Mouse (Mus musculus): Measurements from ENCODE around the gene Hs3st3b1. TPM values are rescaled to one million over a fixed set of nuclear protein-coding genes. Genes with fewer than 3 reads are reported as not detected.

Gene Hs3st3b1
- polyA plus RNA-seq, 1 experiment, result 0.84 TPM

GRCm38 (mm10) chr11:63947024-63947423, 24.9 kb upstream of the Hs3st3b1 start:
- no peak for TF ChIP-seq TCF3 (IDR thresholded peaks at IDR 0.05; ENCODE audit: insufficient read length, low read depth)
- no peak for TF ChIP-seq POLR2AphosphoS2 (IDR thresholded peaks at IDR 0.05; ENCODE audit: insufficient read length, low read depth)
- TF ChIP-seq MAX (IDR thresholded peaks at IDR 0.05; ENCODE audit: low read depth), result no peak
- TF ChIP-seq MYOD1 (IDR thresholded peaks at IDR 0.05; ENCODE audit: control insufficient read depth in 1 of 3, insufficient read length in 2 of 3, low read depth in 2 of 3), result no peak
- TF ChIP-seq TCF12 (IDR thresholded peaks at IDR 0.05; ENCODE audit: insufficient read depth, poor library complexity, severe bottlenecking), result no peak
- no peak for TF ChIP-seq E2F4 (IDR thresholded peaks at IDR 0.05; ENCODE audit: insufficient read depth)
- TF ChIP-seq REST (IDR thresholded peaks at IDR 0.05; ENCODE audit: insufficient read depth, insufficient read length), result no peak
- no peak for TF ChIP-seq SRF (IDR thresholded peaks at IDR 0.05; ENCODE audit: control insufficient read depth, insufficient read length, low read depth)
- TF ChIP-seq MYOG (IDR thresholded peaks at IDR 0.05; ENCODE audit: control insufficient read depth in 1 of 3, insufficient read depth in 1 of 3, insufficient read length in 2 of 3, low read depth in 2 of 3), result no peak
- TF ChIP-seq CEBPB (IDR thresholded peaks at IDR 0.05; ENCODE audit: insufficient read depth, poor library complexity, severe bottlenecking), result no peak
- TF ChIP-seq USF1 (IDR thresholded peaks at IDR 0.05; ENCODE audit: low read depth), result no peak
- TF ChIP-seq POLR2A (IDR thresholded peaks at IDR 0.05; ENCODE audit: insufficient read length, low read depth), result no peak
- H3K79me2 ChIP-seq (ENCODE audit: control insufficient read depth, insufficient read depth), result no peaks in the 10 kb centered on the region
- H3K36me3 ChIP-seq (ENCODE audit: control insufficient read depth, insufficient read depth), result no peaks in the 10 kb centered on the region
- H3K4me2 ChIP-seq (ENCODE audit: low read depth), result no peak overlapping the region
- no peak overlapping the region for H3ac ChIP-seq (ENCODE audit: control insufficient read depth, insufficient read length)
- no peaks in the 10 kb centered on the region for H3K27me3 ChIP-seq (ENCODE audit: control insufficient read depth, insufficient read depth, insufficient read length)
- no peak overlapping the region for H3K4me3 ChIP-seq

DNA sequence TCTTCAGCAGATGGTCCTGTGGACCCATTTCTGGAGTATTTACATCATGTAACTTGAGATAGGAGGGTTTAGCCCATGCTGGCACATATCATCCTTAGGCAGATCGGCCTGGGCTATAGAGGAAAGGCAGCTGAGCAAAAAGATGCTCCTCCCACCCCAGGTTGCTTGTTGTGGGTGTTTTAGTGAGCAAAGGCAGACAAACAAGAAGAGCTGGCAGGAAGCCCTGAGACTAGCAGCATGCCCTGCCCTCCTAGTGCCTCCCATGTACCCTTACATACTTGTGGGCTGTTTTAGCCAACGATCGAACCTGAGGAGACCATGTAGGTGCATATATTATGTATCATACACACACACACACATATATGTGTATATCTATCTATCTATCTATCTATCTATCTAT, 21.9 kb upstream of the Hs3st3b1 start:
- no peak overlapping the region for H3ac ChIP-seq (ENCODE audit: control insufficient read depth, insufficient read length)
- H3K79me2 ChIP-seq (ENCODE audit: control insufficient read depth, insufficient read depth), result no peaks in the 10 kb centered on the region
- no peak overlapping the region for H3K4me2 ChIP-seq (ENCODE audit: low read depth)
- TF ChIP-seq SRF (IDR thresholded peaks at IDR 0.05; ENCODE audit: control insufficient read depth, insufficient read length, low read depth) (no peak), TCF3 (IDR thresholded peaks at IDR 0.05; ENCODE audit: insufficient read length, low read depth) (no peak)
- H3K36me3 ChIP-seq (ENCODE audit: control insufficient read depth, insufficient read depth), result no peaks in the 10 kb centered on the region
- H3K27me3 ChIP-seq (ENCODE audit: control insufficient read depth, insufficient read depth, insufficient read length), result peaks cover 11% of the 10 kb centered on the region
- H3K4me3 ChIP-seq, result no peak overlapping the region

GRCm38 (mm10) chr11:63943268-63943890, 21.3 kb upstream of the Hs3st3b1 start:
- Histone ChIP-seq H3K36me3 (ENCODE audit: control insufficient read depth, insufficient read depth) (no peaks in the 10 kb centered on the region), H3ac (ENCODE audit: control insufficient read depth, insufficient read length) (no peak overlapping the region), H3K4me2 (ENCODE audit: low read depth) (no peak overlapping the region), H3K4me3 (no peak overlapping the region), H3K79me2 (ENCODE audit: control insufficient read depth, insufficient read depth) (no peaks in the 10 kb centered on the region), H3K27me3 (ENCODE audit: control insufficient read depth, insufficient read depth, insufficient read length) (peaks cover 15% of the 10 kb centered on the region)
- no peak for TF ChIP-seq E2F4 (IDR thresholded peaks at IDR 0.05; ENCODE audit: insufficient read depth)
- TF ChIP-seq CEBPB (IDR thresholded peaks at IDR 0.05; ENCODE audit: insufficient read depth, poor library complexity, severe bottlenecking), result no peak
- TF ChIP-seq MYOG (IDR thresholded peaks at IDR 0.05; ENCODE audit: control insufficient read depth in 1 of 3, insufficient read depth in 1 of 3, insufficient read length in 2 of 3, low read depth in 2 of 3), result no peak
- TF ChIP-seq REST (IDR thresholded peaks at IDR 0.05; ENCODE audit: insufficient read depth, insufficient read length), result no peak
- TF ChIP-seq MYOD1 (IDR thresholded peaks at IDR 0.05; ENCODE audit: control insufficient read depth in 1 of 3, insufficient read length in 2 of 3, low read depth in 2 of 3), result peak in 1 of 3 experiments; percentile 36

DNA sequence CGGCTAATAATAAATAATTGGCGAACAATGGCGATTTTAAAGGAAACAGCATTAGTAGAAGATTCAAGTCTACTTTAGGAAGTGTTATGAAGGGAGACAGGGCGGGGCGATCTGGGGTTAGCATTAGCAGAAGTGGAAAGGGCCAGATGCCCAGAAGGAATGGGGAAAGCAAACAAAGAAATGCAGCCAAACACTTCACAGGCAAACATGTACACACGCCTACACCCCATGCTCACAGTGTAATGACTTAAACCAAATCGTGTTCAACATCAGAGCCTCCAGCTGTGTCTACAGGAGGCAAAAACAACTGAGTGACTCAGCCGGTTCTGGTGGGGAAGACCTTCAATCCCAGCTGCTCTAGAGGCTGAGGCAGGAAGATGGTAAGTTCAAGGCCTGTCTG, 20.1 kb upstream of the Hs3st3b1 start:
- Histone ChIP-seq H3K27me3 (ENCODE audit: control insufficient read depth, insufficient read depth, insufficient read length) (peaks cover 15% of the 10 kb centered on the region), H3ac (ENCODE audit: control insufficient read depth, insufficient read length) (no peak overlapping the region), H3K4me3 (no peak overlapping the region), H3K36me3 (ENCODE audit: control insufficient read depth, insufficient read depth) (no peaks in the 10 kb centered on the region), H3K79me2 (ENCODE audit: control insufficient read depth, insufficient read depth) (no peaks in the 10 kb centered on the region), H3K4me2 (ENCODE audit: low read depth) (no peak overlapping the region)
- TF ChIP-seq MYOD1 (IDR thresholded peaks at IDR 0.05; ENCODE audit: control insufficient read depth in 1 of 3, insufficient read length in 2 of 3, low read depth in 2 of 3) (no peak), MYOG (IDR thresholded peaks at IDR 0.05; ENCODE audit: control insufficient read depth in 1 of 3, insufficient read depth in 1 of 3, insufficient read length in 2 of 3, low read depth in 2 of 3) (no peak), POLR2AphosphoS2 (IDR thresholded peaks at IDR 0.05; ENCODE audit: insufficient read length, low read depth) (no peak), SRF (IDR thresholded peaks at IDR 0.05; ENCODE audit: control insufficient read depth, insufficient read length, low read depth) (no peak), CEBPB (IDR thresholded peaks at IDR 0.05; ENCODE audit: insufficient read depth, poor library complexity, severe bottlenecking) (no peak), MAX (IDR thresholded peaks at IDR 0.05; ENCODE audit: low read depth) (no peak)

DNA sequence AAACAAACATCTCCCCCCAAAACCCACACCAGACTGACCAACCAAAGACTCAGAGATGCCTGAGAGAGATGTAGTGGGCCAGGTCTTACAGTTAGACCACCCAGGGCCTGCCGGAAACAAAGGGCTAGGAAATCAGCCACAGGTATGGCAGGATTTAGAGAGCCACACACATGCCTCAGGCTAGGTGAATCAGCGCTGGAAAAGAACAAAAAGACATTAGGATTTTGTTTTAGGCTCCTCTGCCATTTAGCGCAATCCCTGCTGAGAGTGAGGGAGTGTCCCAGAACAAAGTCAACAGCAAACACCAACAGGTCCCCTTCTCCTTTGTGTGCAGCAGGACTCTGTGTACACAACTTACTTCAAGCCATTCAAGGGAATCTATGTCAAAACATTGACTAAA, 14.6 kb upstream of the Hs3st3b1 start:
- TF ChIP-seq MYOG (IDR thresholded peaks at IDR 0.05; ENCODE audit: control insufficient read depth in 1 of 3, insufficient read depth in 1 of 3, insufficient read length in 2 of 3, low read depth in 2 of 3) (no peak), TCF3 (IDR thresholded peaks at IDR 0.05; ENCODE audit: insufficient read length, low read depth) (no peak), CEBPB (IDR thresholded peaks at IDR 0.05; ENCODE audit: insufficient read depth, poor library complexity, severe bottlenecking) (no peak), USF1 (IDR thresholded peaks at IDR 0.05; ENCODE audit: low read depth) (no peak)
- no peaks in the 10 kb centered on the region for H3K79me2 ChIP-seq (ENCODE audit: control insufficient read depth, insufficient read depth)
- H3K4me2 ChIP-seq (ENCODE audit: low read depth), result no peak overlapping the region
- H3K4me3 ChIP-seq, result no peak overlapping the region
- no peak overlapping the region for H3ac ChIP-seq (ENCODE audit: control insufficient read depth, insufficient read length)
- peaks cover 34% of the 10 kb centered on the region for H3K27me3 ChIP-seq (ENCODE audit: control insufficient read depth, insufficient read depth, insufficient read length)
- no peaks in the 10 kb centered on the region for H3K36me3 ChIP-seq (ENCODE audit: control insufficient read depth, insufficient read depth)
